Mouse (Mus musculus): ENCODE measurements around the gene Napsa. TPM values are rescaled to one million over a fixed set of nuclear protein-coding genes. Genes with fewer than 3 reads are reported as not detected.

Napsa gene
- total RNA-seq, 2 experiments from 2014 or later: 207 to 473 TPM

DNA sequence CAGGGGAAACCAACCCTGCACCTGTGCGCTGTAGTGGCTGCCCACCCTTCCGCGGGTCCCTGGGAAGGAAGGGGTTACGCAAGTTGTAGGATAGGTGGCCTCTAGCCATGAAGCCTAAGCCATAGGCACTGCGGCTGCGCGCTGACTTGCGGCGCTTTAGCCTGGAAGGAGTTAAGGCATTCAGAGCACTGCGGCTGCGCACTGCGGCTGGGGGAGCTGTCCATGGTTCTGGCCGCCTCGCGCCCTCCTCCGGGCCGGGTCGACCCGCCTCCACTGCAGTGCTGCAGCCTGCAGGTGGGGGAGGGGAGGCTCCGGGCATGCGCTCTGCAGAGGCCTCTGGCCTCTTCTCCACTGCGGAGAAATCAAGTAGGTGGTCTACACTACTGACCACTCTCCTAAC is 21.6 kb downstream of the Napsa start:
- ATAC-seq (ENCODE audit: poor library complexity, severe bottlenecking): peak; percentile 26; the same call in 1 of the 2 replicates

DNA sequence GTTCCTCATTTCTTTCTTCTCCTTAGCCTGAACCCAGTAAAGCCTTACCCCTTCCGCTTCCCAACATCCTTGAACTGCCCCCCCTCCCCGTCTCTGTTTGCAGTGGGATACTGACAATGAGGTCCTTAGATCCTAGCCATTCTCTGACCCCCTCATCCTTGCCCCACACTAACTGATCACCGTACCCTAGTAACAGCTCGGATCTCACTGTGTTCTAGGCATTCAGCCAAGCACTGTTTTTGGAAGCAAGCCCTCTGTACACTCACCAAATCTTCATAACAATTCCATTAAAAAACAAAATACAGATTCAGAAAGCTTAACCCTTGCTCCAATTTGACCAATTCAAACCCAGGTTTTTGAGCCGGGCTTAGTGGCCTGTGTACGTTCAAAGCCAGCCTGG is 22.1 kb downstream of the Napsa start:
- ATAC-seq (ENCODE audit: poor library complexity, severe bottlenecking): no peak

DNA sequence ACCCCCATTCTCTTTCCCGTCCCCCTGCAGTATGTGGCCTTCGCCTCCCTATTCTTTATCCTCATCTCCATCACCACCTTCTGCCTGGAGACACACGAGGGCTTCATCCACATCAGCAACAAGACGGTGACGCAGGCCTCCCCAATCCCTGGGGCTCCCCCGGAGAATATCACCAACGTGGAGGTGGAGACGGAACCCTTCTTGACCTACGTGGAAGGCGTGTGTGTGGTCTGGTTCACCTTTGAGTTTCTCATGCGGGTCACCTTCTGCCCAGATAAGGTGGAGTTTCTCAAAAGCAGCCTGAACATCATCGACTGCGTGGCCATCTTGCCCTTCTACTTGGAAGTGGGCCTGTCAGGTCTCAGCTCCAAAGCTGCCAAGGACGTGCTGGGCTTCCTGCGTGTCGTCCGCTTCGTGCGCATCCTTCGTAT is 23.0 kb downstream of the Napsa start:
- no peak for ATAC-seq (ENCODE audit: poor library complexity, severe bottlenecking)

DNA sequence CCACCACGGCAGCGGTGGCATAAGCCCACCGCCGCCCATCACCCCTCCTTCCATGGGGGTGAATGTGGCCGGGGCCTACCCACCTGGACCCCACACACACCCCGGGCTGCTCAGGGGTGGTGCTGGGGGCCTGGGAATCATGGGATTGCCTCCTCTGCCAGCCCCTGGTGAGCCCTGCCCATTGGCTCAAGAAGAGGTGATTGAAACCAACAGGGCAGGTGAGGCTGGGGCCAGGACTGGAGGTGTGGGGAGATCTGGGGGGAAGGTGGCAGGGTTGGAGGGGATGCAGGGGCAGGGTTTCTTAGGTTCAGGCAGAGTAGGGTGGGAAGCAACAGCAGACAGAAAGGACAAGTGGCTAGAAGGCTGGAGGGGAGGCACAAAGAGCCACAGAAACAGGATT is 23.9 kb downstream of the Napsa start:
- ATAC-seq (ENCODE audit: poor library complexity, severe bottlenecking): no peak

DNA sequence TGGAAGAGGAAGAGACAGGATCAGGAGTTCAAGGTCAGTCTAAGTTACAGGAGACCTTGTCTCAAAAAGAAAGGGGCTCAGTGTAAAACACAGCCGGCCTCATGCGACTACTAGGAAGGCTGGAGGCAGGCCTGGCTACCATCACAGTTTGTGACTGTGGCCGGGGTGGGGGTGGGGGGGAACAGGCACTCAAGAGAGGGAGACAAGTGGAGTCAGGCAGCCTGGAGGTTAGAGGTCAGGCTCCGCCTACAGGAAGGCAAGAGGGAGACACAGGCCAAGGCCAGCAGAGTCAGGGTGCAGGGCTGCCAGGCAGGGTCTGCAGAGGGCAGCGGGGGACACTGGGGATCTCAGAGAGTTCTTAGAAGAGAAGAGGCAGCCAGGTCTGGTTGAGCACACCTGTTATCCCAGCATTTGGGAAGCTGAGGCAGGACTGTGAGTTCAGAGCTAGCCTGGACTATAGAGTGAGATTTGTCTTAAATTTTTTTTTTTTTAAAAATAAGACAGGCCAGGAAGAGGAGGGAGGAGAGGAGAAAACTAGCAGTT is 24.9 kb downstream of the Napsa start:
- ATAC-seq (ENCODE audit: poor library complexity, severe bottlenecking): no peak

DNA sequence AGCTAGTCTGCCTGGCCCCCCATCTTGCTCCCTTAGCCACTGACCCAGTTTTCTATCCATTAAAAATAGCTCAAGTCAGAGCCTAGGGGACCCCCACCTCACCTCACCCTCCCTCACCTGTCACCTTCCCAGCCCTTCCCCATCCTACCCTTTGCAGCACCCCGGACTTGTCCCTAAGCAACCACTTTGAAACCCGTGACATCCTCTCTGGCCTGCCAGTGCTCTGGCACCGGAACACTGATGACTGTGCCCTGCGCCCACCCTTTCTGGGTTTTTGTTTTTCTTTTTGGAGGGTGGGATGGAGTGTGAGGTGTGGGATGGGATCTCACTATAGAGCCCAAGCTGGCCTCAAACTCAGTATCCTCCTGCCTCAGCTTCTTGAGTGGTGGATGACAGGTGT is 25.5 kb downstream of the Napsa start:
- ATAC-seq (ENCODE audit: poor library complexity, severe bottlenecking): no peak

DNA sequence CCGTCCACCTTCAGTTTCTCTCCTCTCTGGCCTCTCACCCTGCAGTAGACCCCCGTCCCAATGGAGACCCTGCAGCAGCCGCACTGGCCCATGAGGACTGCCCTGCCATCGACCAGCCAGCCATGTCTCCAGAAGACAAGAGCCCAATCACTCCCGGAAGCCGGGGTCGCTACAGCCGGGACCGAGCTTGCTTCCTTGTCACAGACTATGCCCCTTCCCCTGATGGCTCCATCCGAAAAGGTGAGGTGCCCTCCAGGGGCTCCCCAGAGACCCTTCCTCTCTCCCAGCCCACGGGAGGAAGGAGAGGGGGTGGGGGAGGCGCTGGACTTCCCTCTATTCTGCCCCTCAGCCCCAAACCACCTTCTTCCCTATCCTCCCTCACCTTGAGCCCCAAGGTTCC is 26.2 kb downstream of the Napsa start:
- ATAC-seq (ENCODE audit: poor library complexity, severe bottlenecking): no peak

DNA sequence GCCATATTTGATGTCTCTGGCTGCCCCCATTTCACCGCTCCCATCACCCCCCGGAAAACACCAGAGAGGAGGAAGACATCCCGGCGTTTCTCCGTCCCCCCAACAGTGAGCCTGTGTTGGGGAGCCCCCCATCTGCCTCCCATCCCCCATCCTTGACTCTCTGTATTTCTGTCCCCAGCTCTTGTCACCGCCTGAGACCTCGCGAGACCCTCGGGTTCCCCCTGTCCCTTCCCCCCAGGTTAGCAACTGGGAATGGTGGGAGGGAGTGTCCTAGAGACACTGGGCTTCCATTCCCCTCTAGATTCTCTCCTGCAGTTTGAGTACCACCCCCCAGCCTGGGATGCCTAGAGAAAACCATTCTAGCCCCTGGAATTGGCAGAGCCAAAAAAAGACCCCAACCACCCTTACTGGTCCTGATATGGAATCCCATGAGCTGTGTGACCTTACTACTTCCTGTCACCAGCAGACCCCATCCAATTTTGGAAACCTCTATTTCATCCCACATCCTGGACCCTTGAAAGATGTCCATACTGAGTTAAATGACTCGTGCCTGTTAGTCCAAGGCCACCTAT is 28.6 kb downstream of the Napsa start:
- ATAC-seq (ENCODE audit: poor library complexity, severe bottlenecking): no peak

DNA sequence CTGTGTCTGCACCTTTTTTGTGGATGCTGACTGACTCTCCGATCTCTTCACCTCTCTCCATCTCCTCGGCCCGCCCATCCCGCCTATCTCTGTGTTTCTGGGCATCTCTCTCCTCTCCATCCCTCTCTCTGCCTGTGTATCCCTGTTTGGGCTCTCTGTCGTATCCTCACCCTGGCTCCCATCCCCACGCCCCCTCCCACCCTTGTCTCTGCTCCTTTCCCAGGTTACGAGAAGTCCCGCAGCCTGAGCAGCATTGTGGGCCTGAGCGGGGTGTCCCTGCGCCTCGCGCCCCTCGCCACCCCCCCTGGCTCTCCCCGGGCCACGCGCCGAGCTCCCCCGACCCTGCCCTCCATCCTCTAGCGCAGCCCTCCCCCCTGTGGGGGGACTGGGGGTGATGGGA is 29.5 kb downstream of the Napsa start:
- no peak for ATAC-seq (ENCODE audit: poor library complexity, severe bottlenecking)

DNA sequence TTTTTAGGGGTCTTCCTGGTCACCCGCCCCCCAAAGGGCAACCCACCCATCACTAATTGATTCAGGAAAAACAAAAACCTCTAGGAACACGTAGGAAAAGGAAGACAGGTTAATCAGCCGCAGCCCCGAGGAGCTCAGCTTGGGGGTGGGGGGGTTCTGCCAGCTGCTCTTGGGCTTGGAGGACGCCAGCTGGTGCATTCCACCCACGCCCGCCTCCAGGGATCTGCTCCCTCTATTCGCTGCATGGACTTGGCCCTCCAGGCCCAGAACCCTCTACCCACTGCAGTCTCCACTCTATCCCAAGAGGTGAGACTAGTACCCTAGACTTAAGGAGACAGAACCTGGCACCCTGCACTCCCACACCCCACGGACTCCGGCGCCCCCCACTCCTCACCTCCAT is 30.3 kb downstream of the Napsa start:
- no peak for ATAC-seq (ENCODE audit: poor library complexity, severe bottlenecking)

DNA sequence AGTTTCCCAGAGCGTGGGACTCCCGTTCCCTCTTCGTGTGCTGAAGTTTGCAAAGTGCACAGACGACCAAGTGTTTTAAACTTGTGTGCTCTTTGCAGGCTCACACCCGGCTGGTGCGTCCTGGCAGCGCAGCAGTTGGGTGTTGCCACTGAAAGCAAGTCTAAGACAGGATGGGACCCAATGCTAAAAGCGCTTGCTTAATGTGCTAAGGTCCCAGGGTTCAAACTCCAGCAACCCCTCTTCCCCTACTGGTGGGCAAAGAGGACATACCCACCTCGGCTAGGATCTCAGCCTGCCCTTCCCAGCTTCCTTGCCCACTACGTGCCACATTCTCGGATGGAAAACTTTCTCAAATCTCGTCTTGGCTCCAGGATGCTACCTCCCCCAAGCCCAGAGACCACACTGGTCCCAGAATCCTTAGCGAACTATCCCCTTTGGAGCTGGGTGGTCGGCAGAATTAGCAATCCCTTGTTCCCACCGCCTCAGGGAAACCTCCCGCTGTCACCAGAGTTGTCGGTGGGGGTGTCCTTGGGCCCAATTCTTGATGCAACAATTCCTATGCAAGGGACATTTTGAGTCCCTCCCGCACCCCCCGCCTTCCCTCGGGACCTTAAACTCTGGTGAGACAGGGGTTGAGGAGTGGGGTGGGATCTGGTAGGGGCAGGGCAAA is 31.1 kb downstream of the Napsa start:
- no peak for ATAC-seq (ENCODE audit: poor library complexity, severe bottlenecking)

DNA sequence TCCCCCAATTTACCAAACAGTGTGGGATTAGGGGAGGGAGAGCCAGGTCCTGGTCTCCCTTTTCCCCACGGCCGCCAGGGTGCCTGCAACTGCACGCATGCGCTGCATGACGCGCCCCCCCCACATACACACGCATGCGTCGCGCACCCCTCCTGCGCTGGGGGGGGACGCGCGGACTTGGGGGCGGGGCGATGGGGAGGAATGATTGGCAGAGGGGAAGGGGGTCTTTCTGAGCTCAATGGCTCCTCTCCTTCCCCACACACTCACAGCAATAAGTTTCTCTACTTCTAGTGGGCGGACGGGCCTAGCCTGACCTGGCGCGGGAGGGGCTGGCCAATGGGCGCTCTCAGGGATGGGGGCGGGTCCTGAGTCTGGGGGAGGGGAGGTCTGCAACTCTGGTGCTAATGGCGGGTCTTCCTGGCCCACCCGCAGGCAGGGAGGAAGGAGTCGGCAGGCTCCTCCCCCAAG is 32.0 kb downstream of the Napsa start:
- ATAC-seq (ENCODE audit: poor library complexity, severe bottlenecking): no peak

DNA sequence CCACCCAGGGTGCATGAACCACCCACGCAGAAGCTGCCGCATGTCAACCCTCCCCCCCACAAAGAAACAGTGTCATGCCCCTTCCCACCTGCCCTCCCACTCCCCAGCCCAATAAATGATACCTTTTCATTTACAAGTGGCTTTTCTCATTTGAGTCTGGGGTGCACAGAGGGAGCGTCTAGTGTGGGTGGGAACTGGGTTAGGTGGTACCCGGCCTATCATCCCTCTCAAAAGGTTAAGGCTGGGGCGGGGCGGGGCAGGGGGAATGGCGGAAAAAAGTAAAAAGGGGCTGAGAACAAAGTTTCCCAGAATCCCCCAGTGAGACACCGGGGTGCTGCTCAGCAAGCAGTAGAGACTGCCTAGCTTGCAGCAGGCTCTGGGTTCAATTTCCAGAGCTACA is 32.4 kb downstream of the Napsa start:
- ATAC-seq (ENCODE audit: poor library complexity, severe bottlenecking): no peak

DNA sequence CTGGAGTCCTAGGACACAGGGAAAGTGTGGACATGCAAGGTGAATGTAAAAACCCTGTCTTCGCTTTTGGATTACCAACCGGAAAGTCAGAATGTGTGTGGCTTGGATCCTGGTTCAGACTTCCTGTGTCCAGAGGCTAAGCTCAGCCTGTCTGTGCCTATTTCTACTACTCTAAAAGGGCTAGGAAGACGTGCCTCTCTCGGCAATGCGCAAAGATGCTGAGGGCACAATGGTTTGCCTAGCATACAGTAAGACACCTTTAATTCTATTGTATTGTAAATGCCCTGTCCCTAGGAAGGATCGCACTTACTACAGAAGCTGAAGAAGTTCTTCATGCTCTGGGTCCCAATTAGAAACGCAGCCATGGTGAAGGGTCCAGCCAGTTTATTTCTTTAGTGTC is 33.3 kb downstream of the Napsa start:
- no peak for ATAC-seq (ENCODE audit: poor library complexity, severe bottlenecking)

DNA sequence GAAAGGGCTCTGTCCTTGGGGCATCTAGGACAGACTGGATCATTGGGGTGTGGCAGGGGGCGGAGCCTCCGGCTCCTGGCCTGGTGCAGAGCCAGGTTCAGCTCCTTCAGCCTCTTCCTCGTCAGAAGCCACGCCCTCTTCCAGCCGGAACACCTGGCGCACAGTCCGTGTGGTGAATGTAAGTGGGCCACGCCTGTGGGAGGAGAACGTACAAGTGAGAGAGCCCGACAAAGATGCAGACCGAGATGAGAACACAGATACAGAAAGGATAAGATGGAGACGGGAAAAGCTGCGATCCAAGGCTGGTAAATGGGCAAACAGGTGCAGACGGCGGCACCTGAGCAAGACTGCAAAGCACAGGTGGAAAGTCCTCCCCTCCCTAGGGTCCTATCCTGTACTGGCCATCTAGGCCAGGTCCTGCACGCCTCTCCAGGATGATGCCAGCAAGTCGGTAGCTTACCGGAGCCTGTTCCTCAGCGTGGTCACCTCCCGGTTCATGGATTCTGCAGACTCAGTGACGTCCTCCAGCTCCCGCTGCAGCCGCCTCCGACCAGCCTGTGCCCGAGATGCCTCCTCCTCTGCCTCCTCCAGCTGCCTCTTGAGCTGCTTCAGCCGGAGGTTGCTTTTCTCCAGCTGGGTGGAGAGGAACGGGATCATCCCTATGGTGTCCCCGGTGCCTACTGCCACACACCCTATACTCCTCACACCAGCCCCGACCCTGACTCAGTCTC is 34.2 kb downstream of the Napsa start:
- no peak for ATAC-seq (ENCODE audit: poor library complexity, severe bottlenecking)

DNA sequence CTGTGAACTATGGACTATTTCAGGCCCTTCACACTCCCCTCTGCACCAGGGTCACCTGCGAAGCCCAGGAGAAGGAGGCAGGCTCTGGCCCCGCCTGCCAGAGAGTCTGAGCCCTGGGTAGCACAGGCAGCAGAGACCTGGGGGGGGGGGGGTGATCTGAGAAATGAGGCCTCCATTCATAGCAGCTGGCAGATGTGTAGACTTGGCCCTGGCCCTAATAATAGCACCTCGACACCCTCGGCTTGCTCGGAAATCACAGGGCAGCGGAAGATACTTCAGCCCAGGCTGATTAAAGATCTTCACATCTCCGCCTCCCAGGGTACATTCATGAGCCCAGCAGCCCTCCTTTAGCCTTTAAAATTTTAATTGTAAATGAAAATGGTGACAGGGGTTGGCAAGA is 40.0 kb downstream of the Napsa start:
- ATAC-seq (ENCODE audit: poor library complexity, severe bottlenecking): no peak

DNA sequence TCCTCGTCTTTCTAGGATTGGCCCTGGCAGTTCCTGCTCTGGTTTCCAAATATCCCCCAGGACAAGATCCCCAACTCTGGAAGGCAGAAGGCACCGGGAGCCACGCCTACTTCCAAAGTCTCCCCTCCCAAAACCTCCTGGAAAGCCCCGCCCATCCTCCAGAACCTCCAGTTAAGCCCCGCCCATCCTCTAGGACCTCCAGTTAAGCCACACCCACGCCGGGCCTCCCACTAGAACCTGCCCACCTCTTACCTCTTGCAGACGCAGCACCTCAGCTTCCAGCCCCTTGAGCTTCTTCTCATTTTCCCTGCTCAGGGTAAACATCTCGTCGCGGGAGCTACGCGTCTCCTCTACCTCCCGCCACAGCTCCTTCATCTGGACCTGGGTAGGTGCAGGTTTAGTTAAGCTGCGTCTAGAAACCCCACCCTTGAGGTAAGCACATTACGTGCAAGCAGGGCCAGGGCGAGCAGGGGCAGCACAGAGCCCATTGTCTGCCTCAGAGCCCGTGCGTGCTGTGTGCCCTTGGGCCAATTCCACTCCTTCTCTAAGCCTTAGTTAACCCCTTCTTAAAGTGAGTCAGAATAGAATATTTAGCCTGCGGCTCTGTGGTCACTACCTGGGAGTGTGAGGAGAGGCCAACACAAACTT is 42.0 kb downstream of the Napsa start:
- no peak for ATAC-seq (ENCODE audit: poor library complexity, severe bottlenecking)

DNA sequence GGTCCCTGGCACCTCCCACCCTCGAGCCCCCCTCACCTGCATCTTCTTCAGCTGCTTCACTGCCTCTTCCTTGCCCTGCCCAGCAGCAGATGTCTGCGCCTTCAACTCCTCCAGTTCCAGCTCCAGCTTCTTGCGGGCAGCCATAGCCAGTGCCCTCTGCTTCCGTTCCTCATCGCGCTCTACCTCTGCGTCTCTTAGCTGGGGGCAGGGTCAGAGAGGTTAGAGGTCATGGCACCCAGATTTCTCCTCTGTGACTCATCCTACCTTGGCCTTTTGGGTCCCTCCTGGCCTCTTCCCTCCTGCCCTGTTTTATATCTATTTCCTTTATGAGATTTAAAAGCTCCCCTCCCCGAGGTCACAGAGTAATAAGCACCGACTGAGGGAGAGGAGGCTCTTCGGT is 43.1 kb downstream of the Napsa start:
- no peak for ATAC-seq (ENCODE audit: poor library complexity, severe bottlenecking)

DNA sequence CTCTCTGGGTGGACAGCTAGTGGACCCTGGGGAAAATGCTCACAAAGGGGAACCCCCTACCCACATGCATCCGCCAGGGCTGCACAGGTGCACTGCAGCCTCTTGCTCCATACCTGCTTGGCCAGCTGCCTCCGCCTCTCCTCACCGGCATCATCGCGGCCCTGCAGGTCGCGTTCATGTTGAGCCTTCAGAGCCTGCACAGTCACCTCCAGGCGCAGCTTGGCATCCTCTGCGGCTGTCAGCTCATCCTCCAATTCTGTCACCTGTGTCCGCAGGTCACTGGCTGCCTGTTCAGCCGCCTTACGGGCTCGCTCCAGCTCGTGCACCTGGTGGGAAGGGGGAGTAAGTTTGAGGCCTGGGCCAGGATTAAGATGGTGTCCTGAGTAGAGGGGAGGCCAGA is 43.8 kb downstream of the Napsa start:
- no peak for ATAC-seq (ENCODE audit: poor library complexity, severe bottlenecking)

DNA sequence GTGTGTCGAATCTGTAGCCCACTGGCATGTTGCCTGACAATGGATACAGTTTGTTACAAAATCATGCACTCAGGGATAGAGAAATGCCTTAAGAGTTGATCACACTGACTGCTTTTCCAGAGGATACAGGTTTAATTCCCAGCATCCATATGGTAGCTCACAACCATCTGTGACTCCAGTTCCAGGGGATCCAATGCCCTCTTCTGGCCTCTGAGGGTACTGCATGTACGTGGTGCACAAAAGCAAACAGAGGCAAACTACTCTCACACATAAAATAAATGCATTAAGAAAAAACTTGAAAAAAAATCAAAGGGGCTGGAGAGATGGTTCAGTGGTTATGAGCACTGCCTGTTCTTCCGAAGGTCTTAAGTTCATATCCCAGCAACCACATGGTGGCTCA is 44.9 kb downstream of the Napsa start:
- ATAC-seq (ENCODE audit: poor library complexity, severe bottlenecking): no peak

DNA sequence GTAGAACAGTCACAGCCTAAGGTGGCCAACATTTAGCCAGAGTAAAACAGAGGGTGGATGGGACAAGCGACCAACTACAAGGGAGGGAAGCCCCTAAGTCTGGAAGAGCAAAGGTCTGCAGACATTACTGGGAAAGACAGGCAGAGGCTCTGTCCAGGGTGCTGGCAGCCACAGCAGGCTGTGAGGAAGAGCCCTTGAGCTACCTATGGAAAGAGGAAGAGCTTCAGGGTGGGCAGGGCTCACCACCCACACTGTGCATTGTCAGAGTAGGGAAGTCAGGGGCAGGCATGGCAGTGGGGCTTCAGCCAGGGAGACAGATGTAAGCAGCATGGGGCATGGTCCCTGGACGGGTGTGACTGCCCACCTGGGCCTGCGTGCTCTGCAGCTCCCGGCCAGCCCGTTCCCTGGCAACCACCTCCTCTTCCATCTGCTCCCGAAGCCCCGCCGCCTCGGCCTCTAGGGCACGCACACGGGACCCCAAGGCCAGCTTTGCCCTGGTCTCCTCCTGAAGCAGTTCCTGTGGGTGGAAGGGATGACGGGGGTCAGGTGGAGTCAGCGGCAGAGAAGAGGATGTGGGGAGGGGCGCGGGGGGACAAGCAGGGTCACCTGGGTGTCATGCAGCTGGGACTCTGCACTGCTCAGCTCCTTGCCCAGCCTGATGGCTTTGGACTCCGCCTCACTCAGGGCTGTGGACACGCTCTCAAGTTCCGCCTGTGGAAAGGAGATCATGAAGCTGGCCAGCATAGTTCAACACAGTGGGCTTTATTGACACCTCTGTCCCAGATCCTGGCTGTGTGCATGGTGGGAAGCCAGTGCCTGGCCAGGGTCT is 51.7 kb downstream of the Napsa start:
- ATAC-seq (ENCODE audit: poor library complexity, severe bottlenecking): peak; percentile 51
